Mouse (Mus musculus) megakaryocyte-erythroid progenitor cell, adult 5-6 weeks (primary cell): ENCODE results near the gene 2310061N02Rik. TPM values are rescaled to one million over a fixed set of nuclear protein-coding genes. Genes with fewer than 3 reads are reported as not detected.
"Not testable (repeated sequence)": the region's sequence is repeated elsewhere in the genome, so short reads cannot be mapped to it uniquely, and the experiment has no call there.

ENCODE experiments used
- ATAC-seq: replicated peaks from 2 replicates; pipeline ENCODE4 v1.8.0; 2016; ENCODE audit warnings: mild to moderate bottlenecking, inconsistent platforms; ENCODE audit not compliant: severe bottlenecking, poor library complexity, low FRiP score, low TSS enrichment
- total RNA-seq, 2 experiments: library from RNA; stranded (forward) in 1 of 2; stranded (reverse) in 1 of 2; fragments of 200-1000, 215-1000 nt in 1 of 2; fragments of >200 nt in 1 of 2; fragmentation: Nextera tagmentation in 1 of 2; gene quantifications; 2 replicates each; pipeline ENCODE4 v1.2.3; 2014 to 2017

The 2310061N02Rik gene
- total RNA-seq (2014; fragmentation: Nextera tagmentation) (not detected in 2 replicates), total RNA-seq (2017) (not detected in 2 replicates)

DNA sequence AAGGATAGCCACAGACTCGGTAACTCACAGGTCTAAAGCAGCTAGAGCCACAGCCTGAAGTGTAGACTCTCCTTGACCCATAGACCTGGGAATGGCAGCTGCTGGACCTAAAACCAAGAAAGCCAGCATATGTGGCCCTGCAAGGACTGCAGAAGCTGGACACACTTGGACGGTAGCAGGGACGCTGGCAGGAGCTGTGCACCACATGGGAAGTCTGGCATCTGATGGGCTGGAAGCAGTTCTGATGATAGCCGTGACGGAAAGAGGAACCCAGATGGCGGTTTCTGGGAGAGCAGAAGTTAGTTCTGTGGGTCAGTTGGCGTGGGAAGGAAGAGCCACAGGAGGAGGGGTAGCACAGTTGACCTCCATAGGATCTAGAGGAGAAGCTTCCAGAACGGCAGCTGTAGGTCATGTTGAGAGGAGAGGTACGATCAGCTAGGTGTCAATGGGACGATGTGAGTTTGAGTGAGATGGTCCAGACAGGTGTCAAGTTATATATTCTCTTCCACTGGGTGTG is at the start of gene 2310061N02Rik:
Gene 2310061N02Rik, minus strand, starts transcription at position 467 of the 517 bp plus-strand sequence.
- ATAC-seq, result no peak

DNA sequence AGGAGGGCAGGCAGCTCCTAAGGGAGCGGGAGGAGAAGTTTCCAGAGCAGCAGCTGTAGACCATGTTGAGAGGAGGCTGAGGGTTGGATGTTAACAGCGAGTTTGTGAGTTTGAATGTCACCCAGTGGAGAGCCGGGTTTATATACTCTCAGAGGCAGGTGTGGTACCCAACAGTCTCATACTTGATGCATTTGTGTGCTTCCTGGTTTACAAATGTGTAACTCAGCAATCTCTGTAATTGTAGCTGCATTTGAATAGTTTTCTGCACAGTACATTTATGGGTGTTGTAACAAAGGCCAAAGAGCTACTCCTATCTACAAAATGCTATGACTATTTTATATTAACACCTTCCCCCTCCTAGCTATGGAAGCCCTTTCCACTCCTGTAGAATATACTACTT is 43.8 kb upstream of the 2310061N02Rik start, which contains the start of gene Krtap13:
Gene Krtap13, minus strand, starts transcription at position 101 of the 400 bp plus-strand sequence.
- ATAC-seq, result not testable (repeated sequence)

DNA sequence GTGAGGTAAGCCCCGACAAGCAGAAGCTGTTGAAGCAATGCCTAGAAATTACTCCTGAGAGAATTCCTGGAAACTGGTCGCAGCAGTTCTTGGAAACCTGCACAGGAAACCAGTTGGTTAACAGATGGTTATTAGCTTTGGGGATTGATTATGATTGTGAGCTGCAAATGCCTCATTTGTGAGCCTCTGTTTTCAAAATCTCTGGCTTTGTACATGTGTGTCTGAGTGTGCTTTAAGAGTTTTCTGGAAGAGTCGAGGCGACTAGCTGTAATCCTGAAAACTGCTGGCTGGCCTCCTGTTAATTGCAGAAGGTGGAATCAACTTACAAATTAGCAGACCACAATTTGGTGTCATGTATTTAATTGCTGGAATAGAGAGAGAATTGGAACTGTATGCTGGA is 40.2 kb upstream of the 2310061N02Rik start:
- no peak for ATAC-seq

DNA sequence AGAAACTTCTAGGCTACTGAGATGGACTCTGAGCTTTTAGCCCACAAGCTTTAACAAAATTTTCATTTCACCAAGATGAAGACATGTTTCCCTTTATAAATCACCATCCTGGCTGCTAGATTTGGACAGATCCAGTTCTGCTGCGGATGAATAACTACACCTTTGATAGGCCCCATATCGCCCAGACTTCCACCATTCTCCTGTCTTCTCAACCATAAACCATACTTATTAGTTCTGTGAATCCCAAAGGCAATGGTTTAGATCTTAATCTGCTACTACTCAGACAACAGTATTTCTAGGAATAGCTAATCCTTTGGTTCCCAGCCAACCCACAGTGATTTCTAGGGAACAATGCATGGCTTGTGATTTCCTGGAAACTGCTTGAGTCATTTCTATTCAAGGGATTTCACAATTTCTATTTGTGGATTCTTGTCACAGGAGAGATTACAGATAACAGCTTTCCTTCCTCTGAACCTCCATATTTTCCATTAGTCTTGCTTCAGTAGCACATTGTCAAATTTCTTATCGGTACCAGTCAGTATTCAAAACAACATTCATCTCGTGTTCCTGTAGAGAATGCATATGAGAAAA is 37.1 kb upstream of the 2310061N02Rik start:
- no peak for ATAC-seq

DNA sequence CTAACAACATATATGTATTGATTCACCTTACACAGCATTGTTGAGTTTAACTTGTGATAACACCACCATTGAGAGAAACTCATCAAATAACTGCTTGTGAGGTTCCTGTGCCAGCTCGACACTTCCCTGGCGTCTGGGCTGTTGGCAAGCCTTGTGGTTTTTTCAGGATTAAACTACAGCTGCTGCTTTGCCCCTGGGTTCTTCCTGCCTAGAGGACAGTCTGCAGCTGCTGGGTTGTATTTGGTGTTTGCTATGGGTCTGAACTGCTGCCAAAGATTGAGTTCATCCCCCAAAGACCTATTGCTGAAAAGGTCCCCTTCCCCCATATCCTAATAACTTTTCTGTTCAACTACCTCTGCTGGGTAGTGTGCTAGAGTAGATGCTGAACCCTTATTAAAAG is 27.6 kb upstream of the 2310061N02Rik start:
- no peak for ATAC-seq

DNA sequence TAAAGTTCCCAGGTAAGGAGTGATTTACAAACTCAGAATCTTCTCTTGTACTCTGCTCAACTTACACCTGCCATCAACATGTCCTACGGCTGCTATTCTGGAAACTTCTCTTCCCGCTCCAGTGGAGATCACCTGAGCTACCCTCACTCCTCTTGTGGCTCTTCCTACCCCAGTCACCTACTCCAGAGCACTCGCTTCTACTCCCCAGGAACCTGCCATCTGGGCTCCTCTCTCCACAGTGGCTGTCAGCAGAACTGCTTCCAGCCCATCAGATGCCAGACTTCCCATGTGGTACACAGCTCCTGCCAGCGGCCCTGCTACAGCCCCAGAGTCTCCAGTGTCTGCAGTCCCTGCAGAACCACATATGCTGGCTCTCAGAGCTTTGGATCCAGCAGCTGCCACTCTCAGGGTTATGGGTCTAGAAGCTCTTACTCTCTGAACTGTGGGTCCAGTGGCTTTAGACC is 21.1 kb upstream of the 2310061N02Rik start, which contains the start of gene Krtap13-1:
Gene Krtap13-1, plus strand, starts transcription at position 51 of the 464 bp plus-strand sequence.
- no peak for ATAC-seq

DNA sequence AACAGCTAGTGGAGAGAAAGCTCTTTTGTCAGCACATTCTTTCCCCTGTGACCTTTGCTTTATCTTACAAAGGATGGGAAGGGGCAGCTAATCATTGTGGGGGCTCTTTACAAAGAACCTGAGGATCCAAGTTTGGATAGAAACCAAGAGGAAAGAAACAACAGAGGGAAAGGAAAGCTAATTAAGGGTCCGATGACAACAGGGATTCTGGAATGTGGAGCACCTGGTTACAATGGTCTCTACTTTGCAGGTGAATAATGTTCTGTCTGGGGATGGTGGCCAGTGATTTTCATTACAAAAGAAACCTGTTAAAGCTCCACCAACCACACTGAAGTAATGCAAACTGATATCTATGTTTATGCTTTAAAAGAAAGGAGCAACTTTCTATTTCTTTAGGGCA is 12.3 kb upstream of the 2310061N02Rik start:
- ATAC-seq, result no peak

DNA sequence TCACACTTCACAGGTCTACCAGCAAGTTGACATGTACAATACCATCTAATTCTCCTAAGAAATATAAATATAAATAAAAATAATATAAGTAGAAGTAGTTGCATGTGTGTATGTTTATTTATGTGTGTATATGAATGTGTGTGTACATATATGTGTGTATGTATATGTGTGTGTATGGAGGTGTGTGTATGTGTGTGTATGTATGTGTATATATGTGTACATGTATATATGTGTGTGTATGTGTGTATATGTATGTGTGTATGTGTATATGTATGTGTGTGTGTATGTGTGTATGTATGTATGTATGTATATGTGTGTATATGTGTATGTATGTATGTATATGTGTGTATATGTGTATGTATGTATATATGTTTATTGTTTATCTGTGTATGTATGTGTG is 8.8 kb upstream of the 2310061N02Rik start:
- no peak for ATAC-seq

DNA sequence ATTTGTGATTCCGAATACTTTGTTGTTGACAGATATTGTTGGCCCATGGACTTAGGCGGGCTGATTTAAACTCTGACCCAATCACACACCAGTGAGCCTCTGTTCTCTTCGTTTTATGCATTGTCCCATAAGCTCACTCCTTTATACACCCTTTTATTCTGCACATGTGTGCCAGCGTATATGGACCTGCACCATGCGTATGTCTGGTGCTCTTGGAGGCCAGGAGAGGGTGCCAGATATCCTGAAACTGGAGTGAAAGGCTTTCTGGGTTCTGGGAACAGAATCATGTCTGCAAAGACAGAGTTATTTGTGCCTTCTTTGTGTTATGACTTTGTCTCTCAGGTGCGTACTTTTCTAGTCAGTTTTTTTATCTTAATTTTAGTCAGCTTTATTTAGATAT is 3.5 kb upstream of the 2310061N02Rik start:
- ATAC-seq, result no peak

DNA sequence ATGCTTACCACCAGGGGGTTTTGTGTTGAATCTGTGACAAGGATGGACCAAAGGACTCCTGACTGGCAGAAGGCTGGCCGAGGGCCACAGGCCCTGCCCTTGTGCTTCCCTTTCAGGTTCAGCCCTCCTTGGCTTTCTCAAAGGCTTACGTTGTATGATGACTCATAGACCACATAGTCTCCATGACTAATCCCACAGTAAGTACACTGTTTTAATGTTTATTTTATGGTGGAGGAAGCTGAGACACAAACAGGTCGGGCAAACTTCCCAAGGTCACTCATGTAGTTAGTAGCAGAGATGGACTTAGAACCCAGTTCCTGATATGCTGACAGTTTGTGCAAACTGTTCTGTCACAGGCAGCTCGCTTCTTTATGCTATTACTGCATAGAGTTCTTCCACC is 3.0 kb upstream of the 2310061N02Rik start:
- ATAC-seq, result no peak

DNA sequence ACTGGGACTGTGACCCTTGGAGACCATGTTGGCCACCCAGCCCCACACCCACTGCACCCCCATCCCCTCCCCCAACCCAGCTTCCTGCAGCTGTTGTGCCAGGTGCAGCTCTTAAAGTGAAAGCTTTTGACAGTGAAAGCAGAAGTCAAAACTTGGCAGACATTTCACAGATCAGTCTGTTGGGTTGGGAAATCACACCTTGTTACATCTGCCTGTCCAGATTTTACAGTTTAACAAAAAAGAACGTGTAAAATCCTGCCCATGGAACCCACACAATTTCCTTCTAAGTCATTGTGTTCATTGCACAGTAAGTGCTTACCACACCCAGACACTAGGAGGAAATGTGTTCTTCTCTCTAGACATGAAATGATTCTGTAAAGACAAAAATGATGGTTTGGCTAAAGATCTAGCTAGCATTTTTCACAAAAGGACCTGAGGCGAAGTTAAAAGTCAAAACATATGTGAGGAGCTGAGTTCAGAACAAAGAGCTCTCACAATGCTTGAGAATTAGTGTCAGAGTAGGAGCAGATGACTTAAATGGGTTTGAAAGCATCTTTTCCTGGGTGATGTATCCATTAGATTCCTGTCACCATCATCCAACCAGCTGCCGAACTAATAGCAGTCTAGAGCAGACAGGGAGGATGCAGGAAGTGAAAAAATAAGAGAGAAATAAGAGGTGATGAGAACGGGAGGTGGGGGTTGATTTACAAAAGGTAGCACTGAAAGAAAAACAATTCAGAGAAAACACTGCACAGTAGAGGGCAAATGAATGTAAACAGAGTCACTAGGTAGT is 6.5 kb downstream of the 2310061N02Rik start:
- ATAC-seq, result no peak

DNA sequence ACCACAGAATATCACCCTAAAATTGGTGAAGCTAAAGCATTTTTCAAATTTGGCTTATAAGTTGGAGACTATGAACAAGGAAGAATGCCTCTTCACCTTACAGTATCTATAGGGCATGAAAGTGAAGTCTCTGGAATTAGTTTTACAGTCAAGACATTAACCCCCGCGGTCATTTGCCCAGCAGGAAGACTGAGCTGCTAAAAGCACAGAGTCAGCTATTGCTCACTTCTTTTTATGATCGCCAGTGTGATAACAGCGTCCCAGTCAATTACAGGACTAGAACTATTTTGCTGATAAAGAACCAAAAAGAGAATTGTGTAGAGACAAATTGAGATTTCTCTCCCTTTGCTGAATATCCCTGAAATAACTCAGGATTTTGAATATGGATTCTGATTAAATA is 11.5 kb downstream of the 2310061N02Rik start:
- no peak for ATAC-seq

DNA sequence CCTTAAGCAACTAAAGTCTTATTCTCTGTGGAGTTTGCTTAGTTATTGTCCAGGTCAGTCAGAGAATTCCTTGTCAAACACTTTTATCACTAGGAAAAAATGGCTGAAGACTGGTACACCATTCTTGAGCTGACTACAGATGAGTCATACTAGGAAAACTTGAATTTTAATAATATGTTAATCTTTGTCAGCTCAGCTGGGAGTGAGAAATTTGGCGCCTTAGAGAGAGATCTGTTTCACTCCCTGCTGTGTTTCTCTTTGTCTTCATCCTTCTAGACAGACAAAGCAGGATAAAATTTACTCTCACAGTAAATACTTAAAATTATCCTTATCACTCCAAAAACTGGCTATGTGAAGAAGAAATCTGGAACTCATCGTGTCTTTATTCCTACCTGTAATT is 26.5 kb downstream of the 2310061N02Rik start:
- ATAC-seq, result no peak

DNA sequence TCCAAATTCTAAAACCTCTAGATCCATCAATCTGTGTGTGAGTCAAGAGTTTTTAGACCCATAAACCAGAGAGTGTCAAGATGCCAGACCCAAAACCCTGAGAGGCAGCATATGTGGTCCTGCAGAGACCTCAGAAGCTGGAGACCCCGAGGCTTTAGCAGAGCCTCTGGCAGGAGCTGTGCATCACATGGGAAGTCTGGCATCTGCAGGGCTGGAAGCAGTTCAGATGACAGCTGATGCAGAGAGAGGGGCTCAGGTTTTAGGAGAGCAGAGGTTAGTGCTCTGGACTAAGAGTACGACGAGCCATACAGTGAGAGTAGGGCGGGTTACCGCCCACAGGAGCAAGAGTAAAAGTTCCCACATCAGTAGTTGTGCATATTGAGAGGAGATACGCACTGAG is 28.7 kb downstream of the 2310061N02Rik start:
- ATAC-seq, result no peak

DNA sequence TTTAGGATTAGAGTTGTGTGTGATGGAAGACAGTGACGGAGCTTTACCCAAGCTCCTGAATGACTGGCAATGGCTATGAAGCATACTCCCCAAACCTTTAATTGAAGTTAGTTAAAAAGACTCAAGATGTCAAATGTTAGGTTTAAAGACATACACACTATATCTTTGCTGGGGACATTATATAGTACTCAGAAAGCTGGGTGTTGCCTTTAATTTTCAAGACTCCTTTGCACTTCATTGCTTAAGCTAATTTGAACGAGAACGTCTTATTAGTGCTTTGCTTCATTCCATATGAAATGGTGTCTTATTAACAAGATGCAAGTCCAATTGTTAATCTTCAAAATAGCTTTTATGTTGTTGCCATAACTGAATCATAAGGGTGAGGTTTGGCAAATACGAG is 36.2 kb downstream of the 2310061N02Rik start, which contains the start of gene Krtap27-1:
Gene Krtap27-1, minus strand, starts transcription at position 101 of the 400 bp plus-strand sequence.
- no peak for ATAC-seq

DNA sequence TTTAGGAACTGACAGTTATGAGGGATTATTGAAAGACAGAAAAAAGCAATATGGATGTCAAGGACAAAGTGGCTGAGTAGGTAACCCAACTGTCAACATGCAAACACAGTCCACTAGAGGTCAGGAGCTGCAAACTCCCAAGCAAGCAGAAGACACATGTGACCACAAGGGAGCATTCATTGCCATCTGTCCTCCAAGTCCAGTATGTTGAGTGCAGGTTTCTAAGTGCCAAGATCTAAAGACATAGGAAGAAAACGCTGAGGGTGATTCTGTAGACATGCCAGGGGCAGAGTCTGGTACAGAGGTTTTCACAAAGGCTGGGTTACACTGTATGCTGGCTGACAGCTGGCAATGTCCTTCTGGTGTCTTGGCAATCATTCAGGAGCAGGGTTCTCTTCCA is 50.3 kb downstream of the 2310061N02Rik start:
- ATAC-seq, result no peak

Other genes starting within 250 kb of the 2310061N02Rik start
- not detected in 2 replicates for gene Cldn17, start 201.0 kb downstream of the 2310061N02Rik start, total RNA-seq (2014; fragmentation: Nextera tagmentation)
- gene Cldn17, start 201.0 kb downstream of the 2310061N02Rik start, total RNA-seq (2017), result not detected in 2 replicates
- not detected in 2 replicates for gene Cldn8, start 144.8 kb downstream of the 2310061N02Rik start, total RNA-seq (2014; fragmentation: Nextera tagmentation)
- not detected in 2 replicates for gene Cldn8, start 144.8 kb downstream of the 2310061N02Rik start, total RNA-seq (2017)
- not detected in 2 replicates for gene Krtap24-1, start 95.7 kb downstream of the 2310061N02Rik start, total RNA-seq (2014; fragmentation: Nextera tagmentation)
- not detected in 2 replicates for gene Krtap24-1, start 95.7 kb downstream of the 2310061N02Rik start, total RNA-seq (2017)
- gene 2310079G19Rik, start 80.3 kb downstream of the 2310061N02Rik start, total RNA-seq (2014; fragmentation: Nextera tagmentation), result not detected in 2 replicates
- not detected in 2 replicates for gene 2310079G19Rik, start 80.3 kb downstream of the 2310061N02Rik start, total RNA-seq (2017)
- not detected in 2 replicates for gene Krtap26-1, start 60.2 kb downstream of the 2310061N02Rik start, total RNA-seq (2014; fragmentation: Nextera tagmentation)
- gene Krtap26-1, start 60.2 kb downstream of the 2310061N02Rik start, total RNA-seq (2017), result not detected in 2 replicates
- gene Krtap27-1, start 36.3 kb downstream of the 2310061N02Rik start, total RNA-seq (2014; fragmentation: Nextera tagmentation), result not detected in 2 replicates
- gene Krtap27-1, start 36.3 kb downstream of the 2310061N02Rik start, total RNA-seq (2017), result not detected in 2 replicates
- gene Krtap13-1, start 20.9 kb upstream of the 2310061N02Rik start, total RNA-seq (2014; fragmentation: Nextera tagmentation), result not detected in 2 replicates
- gene Krtap13-1, start 20.9 kb upstream of the 2310061N02Rik start, total RNA-seq (2017), result not detected in 2 replicates
- gene Krtap13, start 43.7 kb upstream of the 2310061N02Rik start, total RNA-seq (2014; fragmentation: Nextera tagmentation), result not detected in 2 replicates
- not detected in 2 replicates for gene Krtap13, start 43.7 kb upstream of the 2310061N02Rik start, total RNA-seq (2017)
- not detected in 2 replicates for gene 2310034C09Rik, start 50.9 kb upstream of the 2310061N02Rik start, total RNA-seq (2014; fragmentation: Nextera tagmentation)
- not detected in 2 replicates for gene 2310034C09Rik, start 50.9 kb upstream of the 2310061N02Rik start, total RNA-seq (2017)
- gene 2310057N15Rik, start 66.2 kb upstream of the 2310061N02Rik start, total RNA-seq (2014; fragmentation: Nextera tagmentation), result not detected in 2 replicates
- not detected in 2 replicates for gene 2310057N15Rik, start 66.2 kb upstream of the 2310061N02Rik start, total RNA-seq (2017)
- gene Gm5965, start 69.9 kb upstream of the 2310061N02Rik start, total RNA-seq (2014; fragmentation: Nextera tagmentation), result not detected in 2 replicates
- not detected in 2 replicates for gene Gm5965, start 69.9 kb upstream of the 2310061N02Rik start, total RNA-seq (2017)
- not detected in 2 replicates for gene Gm20741, start 104.3 kb upstream of the 2310061N02Rik start, total RNA-seq (2014; fragmentation: Nextera tagmentation)
- not detected in 2 replicates for gene Gm20741, start 104.3 kb upstream of the 2310061N02Rik start, total RNA-seq (2017)
- not detected in 2 replicates for gene Krtap15, start 112.3 kb upstream of the 2310061N02Rik start, total RNA-seq (2014; fragmentation: Nextera tagmentation)
- gene Krtap15, start 112.3 kb upstream of the 2310061N02Rik start, total RNA-seq (2017), result not detected in 2 replicates
- not detected in 2 replicates for gene Krtap14, start 118.2 kb upstream of the 2310061N02Rik start, total RNA-seq (2014; fragmentation: Nextera tagmentation)
- gene Krtap14, start 118.2 kb upstream of the 2310061N02Rik start, total RNA-seq (2017), result not detected in 2 replicates
- not detected in 2 replicates for gene Krtap19-1, start 161.4 kb upstream of the 2310061N02Rik start, total RNA-seq (2014; fragmentation: Nextera tagmentation)
- gene Krtap19-1, start 161.4 kb upstream of the 2310061N02Rik start, total RNA-seq (2017), result not detected in 2 replicates
- not detected in 2 replicates for gene Krtap19-2, start 166.3 kb upstream of the 2310061N02Rik start, total RNA-seq (2014; fragmentation: Nextera tagmentation)
- not detected in 2 replicates for gene Krtap19-2, start 166.3 kb upstream of the 2310061N02Rik start, total RNA-seq (2017)
- not detected in 2 replicates for gene Krtap19-3, start 170.1 kb upstream of the 2310061N02Rik start, total RNA-seq (2014; fragmentation: Nextera tagmentation)
- not detected in 2 replicates for gene Krtap19-3, start 170.1 kb upstream of the 2310061N02Rik start, total RNA-seq (2017)
- gene Krtap19-4, start 177.1 kb upstream of the 2310061N02Rik start, total RNA-seq (2014; fragmentation: Nextera tagmentation), result not detected in 2 replicates
- gene Krtap19-4, start 177.1 kb upstream of the 2310061N02Rik start, total RNA-seq (2017), result not detected in 2 replicates
- gene Krtap19-5, start 188.5 kb upstream of the 2310061N02Rik start, total RNA-seq (2014; fragmentation: Nextera tagmentation), result not detected in 2 replicates
- gene Krtap19-5, start 188.5 kb upstream of the 2310061N02Rik start, total RNA-seq (2017), result not detected in 2 replicates
- gene Krtap19-9b, start 224.3 kb upstream of the 2310061N02Rik start, total RNA-seq (2014; fragmentation: Nextera tagmentation), result not detected in 2 replicates
- gene Krtap19-9b, start 224.3 kb upstream of the 2310061N02Rik start, total RNA-seq (2017), result not detected in 2 replicates